8 mouse cellular contexts compared by ENCODE assay signal in the genomic region with DNA sequence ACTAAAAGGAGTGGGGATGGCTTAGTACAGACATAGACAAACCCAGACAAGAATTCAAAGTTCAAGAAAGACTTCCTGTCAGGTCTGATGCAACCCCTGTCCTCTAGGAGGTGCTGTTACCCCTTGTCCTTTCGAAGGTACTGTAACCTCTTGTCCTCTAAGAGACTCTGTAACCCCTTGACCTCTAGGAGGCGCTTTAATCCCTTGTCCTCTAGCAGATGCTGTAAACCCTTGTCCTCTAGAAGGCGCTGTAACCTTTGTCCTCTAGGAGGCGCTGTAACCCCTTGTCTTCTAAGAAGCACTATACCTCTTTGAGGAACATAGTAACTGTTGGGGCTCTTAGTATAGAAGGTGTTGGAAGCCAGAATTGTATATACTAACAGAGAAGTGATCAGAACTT. TPM values are rescaled to one million over a fixed set of nuclear protein-coding genes. Genes with fewer than 3 reads are reported as not detected.
DNase-seq lines count a peak whose midpoint lies in the region; ATAC-seq and TF ChIP-seq lines count a peak whose summit lies in the region.
"Had no signal": no experiment of that assay in that cellular context is flagged by ENCODE, and none has a peak within 500 bp of the region (broad histone marks: within the 10 kb centered on the region; RNA-seq: fewer than 3 reads in every experiment).

No protein-coding gene starts in this region.

- 0 out of 2 replicates have a peak, but pooled peaks have one; percentile 15 for TF ChIP-seq CTCF in kidney, adult 2 months (conservative IDR thresholded peaks at IDR 0.05; ENCODE audit: insufficient read depth, insufficient read length, low read depth, low read length)
- peak; percentile 43 to 100 (median 85) for TF ChIP-seq CTCF in MEL (IDR thresholded peaks at IDR 0.05 in 2 of 3, conservative IDR thresholded peaks at IDR 0.05 in 1 of 3; ENCODE audit: control insufficient read depth in 1 of 3, insufficient read depth in 1 of 3, low read depth in 2 of 3, low read length in 3 of 3, poor library complexity in 1 of 3, severe bottlenecking in 1 of 3)
- TF ChIP-seq CTCF in hindbrain, postnatal 0 days (IDR thresholded peaks at IDR 0.05; ENCODE audit: low read depth), result peak; percentile 83
- TF ChIP-seq CTCF in thymus, adult 2 months (IDR thresholded peaks at IDR 0.05; ENCODE audit: borderline replicate concordance, control insufficient read depth, extremely low read depth, insufficient read depth, low read length, poor library complexity), result no peak

- no peaks in the 10 kb centered on the region for H3K9me3 ChIP-seq in MEL (replicated peaks; ENCODE audit: insufficient read depth, low read length)
- H3K9me3 ChIP-seq in hindbrain, postnatal 0 days (ENCODE audit: low read length), result no peaks in the 10 kb centered on the region
- H3K9me3 ChIP-seq: lung, embryonic 15.5 days had no signal

- TF ChIP-seq RAD21 in MEL (IDR thresholded peaks at IDR 0.05; ENCODE audit: low read depth, low read length), result peak; percentile 64

- no peak overlapping the region for H3K4me2 ChIP-seq in hindbrain, postnatal 0 days (ENCODE audit: low read depth, low read length)
- H3K4me2 ChIP-seq: lung, embryonic 15.5 days had no signal

- no peak overlapping the region for H3K9ac ChIP-seq in MEL (ENCODE audit: control insufficient read depth, low read depth, low read length, poor library complexity, severe bottlenecking)
- no peak overlapping the region for H3K9ac ChIP-seq in hindbrain, postnatal 0 days (replicated peaks; ENCODE audit: low read length)
- H3K9ac ChIP-seq: lung, embryonic 15.5 days had no signal

- DNase-seq in kidney, adult 2 months, result no peak
- no peak for DNase-seq in kidney, adult 8-10 months
- DNase-seq in MEL (ENCODE audit: low read depth, low spot score), result peak; percentile 86
- peak; percentile 39 for DNase-seq in cerebellum, adult 11 months
- DNase-seq in hindbrain, postnatal 0 days (ENCODE audit: low spot score), result peak; percentile 92
- DNase-seq in lung, postnatal 10 days, result peak; percentile 60
- peak; percentile 22 for DNase-seq in thymus, adult 2 months

- TF ChIP-seq POLR2A in kidney, adult 2 months (IDR thresholded peaks at IDR 0.05; ENCODE audit: low read depth, low read length), result no peak
- no peak for TF ChIP-seq POLR2A in MEL (IDR thresholded peaks at IDR 0.05; ENCODE audit: control insufficient read depth in 1 of 2, insufficient read depth in 1 of 2, low read depth in 1 of 2, low read length in 2 of 2, poor library complexity in 1 of 2)
- TF ChIP-seq POLR2A in thymus, adult 2 months (IDR thresholded peaks at IDR 0.05; ENCODE audit: control insufficient read depth, extremely low read depth, insufficient read depth, low read length, poor library complexity), result no peak

- 53% methylated on average over 4 of the region's 4 CpGs for WGBS in kidney, adult 2 months
- WGBS in hindbrain, postnatal 0 days, result 42% methylated on average over 4 of the region's 4 CpGs
- WGBS in thymus, adult 2 months, result 72% methylated on average over 4 of the region's 4 CpGs

- no peaks in the 10 kb centered on the region for H3K36me3 ChIP-seq in kidney, adult 2 months (ENCODE audit: control insufficient read depth, insufficient read depth, low read length)
- no peaks in the 10 kb centered on the region for H3K36me3 ChIP-seq in MEL (ENCODE audit: control insufficient read depth in 1 of 2, insufficient read depth in 2 of 2, low read length in 2 of 2)
- no peaks in the 10 kb centered on the region for H3K36me3 ChIP-seq in hindbrain, postnatal 0 days (ENCODE audit: insufficient read depth, low read length)
- H3K36me3 ChIP-seq in thymus, adult 2 months (ENCODE audit: control insufficient read depth, insufficient read depth, low read length), result no peaks in the 10 kb centered on the region
- H3K36me3 ChIP-seq: lung, embryonic 15.5 days had no signal

- no peaks in the 10 kb centered on the region for H3K4me1 ChIP-seq in kidney, adult 2 months (ENCODE audit: control insufficient read depth, insufficient read depth, low read length)
- no peaks in the 10 kb centered on the region for H3K4me1 ChIP-seq in MEL (ENCODE audit: control insufficient read depth in 1 of 2, insufficient read depth in 2 of 2, low read length in 2 of 2)
- H3K4me1 ChIP-seq in hindbrain, postnatal 0 days (ENCODE audit: insufficient read depth, low read length), result no peaks in the 10 kb centered on the region
- no peaks in the 10 kb centered on the region for H3K4me1 ChIP-seq in thymus, adult 2 months (replicated peaks; ENCODE audit: control insufficient read depth, insufficient read depth, low read length)

- H3K79me2 ChIP-seq in MEL (ENCODE audit: control insufficient read depth, insufficient read depth, low read length, poor library complexity), result no peaks in the 10 kb centered on the region

- no peak for TF ChIP-seq EP300 in MEL (IDR thresholded peaks at IDR 0.05; ENCODE audit: low read depth in 1 of 2, low read length in 2 of 2)

- peak; percentile 30; the same call in 1 of the 2 replicates for ATAC-seq in hindbrain, postnatal 0 days

- H3K4me3 ChIP-seq in kidney, adult 2 months (ENCODE audit: insufficient read depth, low read depth, low read length), result no peak overlapping the region
- no peak overlapping the region for H3K4me3 ChIP-seq in MEL (ENCODE audit: control insufficient read depth in 1 of 2, insufficient read depth in 1 of 2, low read depth in 2 of 2, low read length in 2 of 2)
- H3K4me3 ChIP-seq in hindbrain, postnatal 0 days (ENCODE audit: low read length), result no peak overlapping the region
- no peak overlapping the region for H3K4me3 ChIP-seq in thymus, adult 2 months (ENCODE audit: control insufficient read depth, insufficient read depth, low read length)
- H3K4me3 ChIP-seq: lung, embryonic 15.5 days had no signal

- no peaks in the 10 kb centered on the region for H3K27me3 ChIP-seq in kidney, adult 2 months (replicated peaks; ENCODE audit: control insufficient read depth, insufficient read depth, low read length)
- no peaks in the 10 kb centered on the region for H3K27me3 ChIP-seq in MEL (ENCODE audit: control insufficient read depth in 1 of 2, insufficient read depth in 2 of 2, low read length in 2 of 2)
- H3K27me3 ChIP-seq in hindbrain, postnatal 0 days (ENCODE audit: insufficient read depth, low read length), result no peaks in the 10 kb centered on the region
- H3K27me3 ChIP-seq in thymus, adult 2 months (ENCODE audit: control insufficient read depth, insufficient read depth, low read length), result peaks cover 5% of the 10 kb centered on the region; the same call in 1 of the 2 replicates

- no peak overlapping the region for H3K27ac ChIP-seq in kidney, adult 2 months (ENCODE audit: insufficient read depth, low read depth, low read length)
- no peak overlapping the region for H3K27ac ChIP-seq in MEL (ENCODE audit: control insufficient read depth, low read depth, low read length)
- no peak overlapping the region for H3K27ac ChIP-seq in hindbrain, postnatal 0 days
- no peak overlapping the region for H3K27ac ChIP-seq in thymus, adult 2 months (ENCODE audit: control insufficient read depth, insufficient read depth, low read length)
- H3K27ac ChIP-seq: lung, embryonic 15.5 days had no signal

TF ChIP-seq in MEL, 35 proteins besides CTCF, POLR2A, EP300 and RAD21:
- no peak for TF ChIP-seq ZNF384 (IDR thresholded peaks at IDR 0.05; ENCODE audit: low read depth, low read length)
- TF ChIP-seq ZC3H11A (IDR thresholded peaks at IDR 0.05; ENCODE audit: low read depth, low read length), result peak; percentile 45; the same call in 1 of the 2 replicates
- peak; percentile 62 for TF ChIP-seq SMC3 (IDR thresholded peaks at IDR 0.05; ENCODE audit: low read depth, low read length)
- no peak for TF ChIP-seq MEF2A (IDR thresholded peaks at IDR 0.05; ENCODE audit: extremely low read depth, insufficient replicate concordance, low read depth, low read length, poor library complexity, severe bottlenecking)

RNA-seq across cellular contexts. Expression of gene Slc44a5, which starts 4.7 kb away (rescaled TPM):
- 0.03 TPM in 1 of 2 replicates, not detected in the other for polyA plus RNA-seq in kidney, adult 2 months (2012; rRNA removed)
- not detected in 2 replicates for total RNA-seq in MEL (2012; rRNA removed)
- not detected for polyA plus RNA-seq in MEL (2012; ENCODE audit: insufficient read depth in 1 of 2, insufficient read length in 2 of 2, low read depth in 1 of 2, low replicate concordance in 2 of 2, missing spikeins in 1 of 2)
- 27.7 and 36.9 TPM in 2 replicates for total RNA-seq in hindbrain, postnatal 0 days (2014; rRNA removed)
- polyA plus RNA-seq in hindbrain, postnatal 0 days (2015; fragmentation: Nextera tagmentation; extraction: Ambion mirVana), result 6.5 TPM in 2 replicates
- 0.03 and 0.05 TPM in 2 replicates for polyA plus RNA-seq in thymus, adult 2 months (2012; rRNA removed)

RNA-seq across cellular contexts. Expression of gene Acadm, which starts 24.1 kb away (rescaled TPM):
- 383 and 404 TPM in 2 replicates for polyA plus RNA-seq in kidney, adult 2 months (2012; rRNA removed)
- 33.0 and 36.7 TPM in 2 replicates for total RNA-seq in MEL (2012; rRNA removed)
- 10 to 100 TPM in 1 of 2 experiments, not detected in 1; 44.3 TPM for polyA plus RNA-seq in MEL (2012; ENCODE audit: insufficient read depth in 1 of 2, insufficient read length in 2 of 2, low read depth in 1 of 2, low replicate concordance in 2 of 2, missing spikeins in 1 of 2)
- total RNA-seq in hindbrain, postnatal 0 days (2014; rRNA removed), result 42.1 and 92.6 TPM in 2 replicates
- 67.9 and 71.9 TPM in 2 replicates for polyA plus RNA-seq in hindbrain, postnatal 0 days (2015; fragmentation: Nextera tagmentation; extraction: Ambion mirVana)
- 53.6 and 69.1 TPM in 2 replicates for polyA plus RNA-seq in thymus, adult 2 months (2012; rRNA removed)

RNA-seq across cellular contexts. Expression of gene Rabggtb, which starts 55.7 kb away (rescaled TPM):
- polyA plus RNA-seq in kidney, adult 2 months (2012; rRNA removed), result 45.7 and 50.9 TPM in 2 replicates
- 164 and 175 TPM in 2 replicates for total RNA-seq in MEL (2012; rRNA removed)
- 100 to 1,000 TPM in 1 of 2 experiments, not detected in 1; 146 TPM for polyA plus RNA-seq in MEL (2012; ENCODE audit: insufficient read depth in 1 of 2, insufficient read length in 2 of 2, low read depth in 1 of 2, low replicate concordance in 2 of 2, missing spikeins in 1 of 2)
- total RNA-seq in hindbrain, postnatal 0 days (2014; rRNA removed), result 60.9 and 68.5 TPM in 2 replicates
- 62.5 and 63.3 TPM in 2 replicates for polyA plus RNA-seq in hindbrain, postnatal 0 days (2015; fragmentation: Nextera tagmentation; extraction: Ambion mirVana)
- 67.2 and 81.7 TPM in 2 replicates for polyA plus RNA-seq in thymus, adult 2 months (2012; rRNA removed)

Comparison
In these comparisons a context has a peak if more than half of its experiments do, and no peak if none do; other contexts are left out.
1. DNase-seq: peak in MEL (single experiment), cerebellum, adult 11 months (single experiment), hindbrain, postnatal 0 days (single experiment), lung, postnatal 10 days (single experiment) and thymus, adult 2 months (single experiment); none in kidney, adult 2 months (single experiment) and kidney, adult 8-10 months (0 of 2).